17 mouse cellular contexts compared by ENCODE assay signal in genomic region chr16:44668061-44668460, GRCm38 (mm10). TPM values are rescaled to one million over a fixed set of nuclear protein-coding genes. Genes with fewer than 3 reads are reported as not detected.
DNase-seq lines count a peak whose midpoint lies in the region; ATAC-seq and TF ChIP-seq lines count a peak whose summit lies in the region.
"Had no signal": no experiment of that assay in that cellular context is flagged by ENCODE, and none has a peak within 500 bp of the region (broad histone marks: within the 10 kb centered on the region; RNA-seq: fewer than 3 reads in every experiment).

No protein-coding gene starts in this region.

- peak; percentile 78 for DNase-seq in heart, adult 11 months
- no peak for DNase-seq in neural tube, embryonic 11.5 days (ENCODE audit: low spot score)
- DNase-seq in neural tube, embryonic 10.5 days (ENCODE audit: extremely low spot score, low spot score) = no peak
- DNase-seq in limb, embryonic 14.5 days (ENCODE audit: low spot score) = no peak
- no peak for DNase-seq in adrenal gland, adult 2 months
- no peak for DNase-seq in heart, postnatal 10 days
- DNase-seq: adrenal gland, postnatal 14 days; cerebellum, adult 11-12 months; cerebellum, adult 9-10 months; cerebellum, postnatal 25 days; gastrocnemius, adult 2 months; gastrocnemius, postnatal 25 days; heart, postnatal 14 days had no signal

- peaks cover 10% of the 10 kb centered on the region for H3K4me1 ChIP-seq in heart, embryonic 12.5 days (replicated peaks)
- H3K4me1 ChIP-seq in neural tube, embryonic 11.5 days (ENCODE audit: control insufficient read depth, insufficient read depth, low read length) = peaks cover 32% of the 10 kb centered on the region
- H3K4me1 ChIP-seq in limb, embryonic 14.5 days (ENCODE audit: control insufficient read depth, insufficient read depth, low read length) = peaks cover 68% of the 10 kb centered on the region

- H3K27ac ChIP-seq in heart, embryonic 12.5 days (ENCODE audit: poor library complexity, severe bottlenecking) = no peak overlapping the region
- peak overlapping the region; percentile 58; the same call in 1 of the 2 replicates for H3K27ac ChIP-seq in neural tube, embryonic 11.5 days (ENCODE audit: low read depth, low read length)
- H3K27ac ChIP-seq in limb, embryonic 14.5 days (replicated peaks; ENCODE audit: low read depth, low read length) = peak overlapping the region; percentile 68
- H3K27ac ChIP-seq: gastrocnemius, adult 2 months had no signal

- H3K27me3 ChIP-seq in heart, embryonic 12.5 days (replicated peaks) = no peaks in the 10 kb centered on the region
- no peaks in the 10 kb centered on the region for H3K27me3 ChIP-seq in neural tube, embryonic 11.5 days (ENCODE audit: control insufficient read depth, insufficient read depth, low read length)
- no peaks in the 10 kb centered on the region for H3K27me3 ChIP-seq in limb, embryonic 14.5 days (ENCODE audit: control insufficient read depth, insufficient read depth, low read length)
- H3K27me3 ChIP-seq: embryonic facial prominence, embryonic 13.5 days had no signal

- no peak for TF ChIP-seq POLR2A in limb, embryonic 14.5 days (IDR thresholded peaks at IDR 0.05; ENCODE audit: borderline replicate concordance, extremely low read depth, insufficient read depth, insufficient read length)

- no peak overlapping the region for H3K4me2 ChIP-seq in heart, embryonic 12.5 days
- H3K4me2 ChIP-seq in neural tube, embryonic 11.5 days (ENCODE audit: low read depth) = no peak overlapping the region
- no peak overlapping the region for H3K4me2 ChIP-seq in limb, embryonic 14.5 days (replicated peaks; ENCODE audit: low read depth, low read length, severe bottlenecking)
- H3K4me2 ChIP-seq: embryonic facial prominence, embryonic 13.5 days; forebrain, embryonic 13.5 days; hindbrain, embryonic 14.5 days had no signal

- no peak overlapping the region for H3K9ac ChIP-seq in heart, embryonic 12.5 days
- H3K9ac ChIP-seq in neural tube, embryonic 11.5 days (ENCODE audit: low read length) = no peak overlapping the region
- no peak overlapping the region for H3K9ac ChIP-seq in limb, embryonic 14.5 days (ENCODE audit: low read depth, low read length, severe bottlenecking)
- H3K9ac ChIP-seq: embryonic facial prominence, embryonic 13.5 days; forebrain, embryonic 13.5 days; hindbrain, embryonic 14.5 days had no signal

- 81% methylated on average over 6 of the region's 6 CpGs for WGBS in heart, embryonic 12.5 days
- WGBS in neural tube, embryonic 11.5 days = 80% methylated on average over 6 of the region's 6 CpGs
- 86% methylated on average over 6 of the region's 6 CpGs for WGBS in limb, embryonic 14.5 days

- no peaks in the 10 kb centered on the region for H3K9me3 ChIP-seq in heart, embryonic 12.5 days (replicated peaks)
- no peaks in the 10 kb centered on the region for H3K9me3 ChIP-seq in neural tube, embryonic 11.5 days (ENCODE audit: control insufficient read depth, low read length)
- H3K9me3 ChIP-seq in limb, embryonic 14.5 days (ENCODE audit: control insufficient read depth, low read length) = no peaks in the 10 kb centered on the region
- H3K9me3 ChIP-seq: embryonic facial prominence, embryonic 13.5 days; forebrain, embryonic 13.5 days had no signal

- intact Hi-C loops in heart, postnatal 10 days (cut with DNase I) = no loop called here

- H3K36me3 ChIP-seq in heart, embryonic 12.5 days = no peaks in the 10 kb centered on the region
- no peaks in the 10 kb centered on the region for H3K36me3 ChIP-seq in neural tube, embryonic 11.5 days (ENCODE audit: control insufficient read depth, insufficient read depth, low read length)
- H3K36me3 ChIP-seq in limb, embryonic 14.5 days (ENCODE audit: control insufficient read depth, insufficient read depth, low read length) = no peaks in the 10 kb centered on the region
- H3K36me3 ChIP-seq: embryonic facial prominence, embryonic 13.5 days had no signal

- no peak overlapping the region for H3K4me3 ChIP-seq in heart, embryonic 12.5 days
- H3K4me3 ChIP-seq in neural tube, embryonic 11.5 days (ENCODE audit: low read depth, low read length) = no peak overlapping the region
- no peak overlapping the region for H3K4me3 ChIP-seq in limb, embryonic 14.5 days (replicated peaks; ENCODE audit: low read length)
- H3K4me3 ChIP-seq: embryonic facial prominence, embryonic 13.5 days; forebrain, embryonic 13.5 days; gastrocnemius, adult 2 months had no signal

- no peak for ATAC-seq in heart, embryonic 12.5 days (ENCODE audit: insufficient number of reproducible peaks, low FRiP score)
- ATAC-seq in neural tube, embryonic 11.5 days (ENCODE audit: insufficient read depth, low FRiP score, low TSS enrichment) = no peak
- ATAC-seq in limb, embryonic 14.5 days (ENCODE audit: low FRiP score, low read depth) = no peak
- ATAC-seq: forebrain, embryonic 13.5 days had no signal

RNA-seq across cellular contexts. Expression of gene Nepro, which starts 56.0 kb away (rescaled TPM):
- 6.8 and 7.1 TPM in 2 replicates for polyA plus RNA-seq in heart, embryonic 12.5 days (2016; fragmentation: Nextera tagmentation; extraction: Ambion mirVana)
- 11.9 and 12.3 TPM in 2 replicates for polyA plus RNA-seq in neural tube, embryonic 11.5 days (2014; fragmentation: Nextera tagmentation; extraction: Ambion mirVana)
- polyA plus RNA-seq in limb, embryonic 14.5 days (2012; rRNA removed) = 10.6 and 13.0 TPM in 2 replicates
- 7.9 and 8.1 TPM in 2 replicates for polyA plus RNA-seq in limb, embryonic 14.5 days (2014; fragmentation: Nextera tagmentation; extraction: Ambion mirVana)
- total RNA-seq in adrenal gland, adult 2 months (2021) = 10 to 100 TPM in 1 of 2 experiments, 1 to 10 TPM in 1; 9.9 to 12.1 TPM
- 5.1 and 5.2 TPM in 2 replicates for polyA plus RNA-seq in adrenal gland, adult 2 months (2012; rRNA removed)
- total RNA-seq in heart, postnatal 10 days (2021) = 1 to 10 TPM; 5.4 to 5.9 TPM
